Mouse (Mus musculus) midbrain, embryonic 13.5 days (tissue): ENCODE results near the gene AI661453. TPM values are rescaled to one million over a fixed set of nuclear protein-coding genes. Genes with fewer than 3 reads are reported as not detected.

ENCODE experiments used
- ATAC-seq: fragments of 200-750 bp; cut with Nextera tagmentation; 2 replicates; pipeline ENCODE4 v1.8.0; 2017; ENCODE audit warnings: mild to moderate bottlenecking, moderate TSS enrichment, moderate library complexity
- H3K27ac ChIP-seq: fragments of 300-500 bp; sonication (generic); 2 replicates; pipeline ENCODE4 v1.5.1; 2015; ENCODE audit warnings: inconsistent platforms, mild to moderate bottlenecking, moderate library complexity
- H3K27me3 ChIP-seq: fragments of 300-500 bp; sonication (generic); 2 replicates; pipeline ENCODE4 v1.6.1; 2015; ENCODE audit warnings: mild to moderate bottlenecking, inconsistent platforms
- H3K36me3 ChIP-seq: fragments of 300-500 bp; sonication (generic); 2 replicates; pipeline ENCODE4 v1.6.1; 2015; ENCODE audit warnings: mild to moderate bottlenecking, inconsistent platforms
- H3K4me1 ChIP-seq: fragments of 300-500 bp; sonication (generic); replicated peaks from 2 replicates; pipeline ENCODE4 v1.6.1; 2015; ENCODE audit warnings: inconsistent platforms
- H3K4me2 ChIP-seq: fragments of 300-500 bp; sonication (generic); replicated peaks from 2 replicates; pipeline ENCODE4 v1.6.1; 2015; ENCODE audit warnings: moderate library complexity, mild to moderate bottlenecking, inconsistent platforms
- H3K4me3 ChIP-seq: fragments of 300-500 bp; sonication (generic); replicated peaks from 2 replicates; pipeline ENCODE4 v1.5.1; 2015; ENCODE audit warnings: mild to moderate bottlenecking, inconsistent platforms
- H3K9ac ChIP-seq: fragments of 300-500 bp; sonication (generic); replicated peaks from 2 replicates; pipeline ENCODE4 v1.6.1; 2015; ENCODE audit warnings: mild to moderate bottlenecking, inconsistent platforms
- H3K9me3 ChIP-seq: fragments of 300-500 bp; sonication (generic); 2 replicates; pipeline ENCODE4 v1.6.1; 2016; ENCODE audit warnings: mild to moderate bottlenecking, inconsistent platforms
- WGBS: fragments of 180-500 bp; shearing (Covaris S2); methylation state at CpG from one replicate; pipeline ENCODE4 v1.1.7; 2015; 5-methylcytosine and 5-hydroxymethylcytosine counted together
- polyA plus RNA-seq: library from polyadenylated mRNA; unstranded; fragments of >200 nt; fragmentation: Nextera tagmentation; extraction: Ambion mirVana; gene quantifications from 2 replicates; pipeline ENCODE4 v1.2.1, GENCODE M21; 2015

The AI661453 gene
- polyA plus RNA-seq, 1 experiment from 2014 or later, result 0.26 TPM

GRCm38 (mm10) chr17:47458936-47459335 lies 22.5 kb downstream of the AI661453 start:
- 95% methylated on average over 2 of the region's 2 CpGs for WGBS
- peaks cover 3% of the 10 kb centered on the region; the same call in 1 of the 2 replicates for H3K27me3 ChIP-seq
- no peaks in the 10 kb centered on the region for H3K36me3 ChIP-seq
- ATAC-seq, result no peak
- no peak overlapping the region for H3K4me3 ChIP-seq
- H3K27ac ChIP-seq, result no peak overlapping the region
- H3K9ac ChIP-seq, result no peak overlapping the region
- no peaks in the 10 kb centered on the region for H3K4me1 ChIP-seq
- no peak overlapping the region for H3K4me2 ChIP-seq
- no peaks in the 10 kb centered on the region for H3K9me3 ChIP-seq

GRCm38 (mm10) chr17:47459341-47459919 lies 23.0 kb downstream of the AI661453 start:
- no peak for ATAC-seq
- H3K4me1 ChIP-seq, result no peaks in the 10 kb centered on the region
- no peak overlapping the region for H3K4me3 ChIP-seq
- H3K9ac ChIP-seq, result no peak overlapping the region
- peaks cover 6% of the 10 kb centered on the region; the same call in 1 of the 2 replicates for H3K27me3 ChIP-seq
- H3K36me3 ChIP-seq, result no peaks in the 10 kb centered on the region
- no peaks in the 10 kb centered on the region for H3K9me3 ChIP-seq
- WGBS, result 90% methylated on average over 3 of the region's 3 CpGs
- H3K4me2 ChIP-seq, result no peak overlapping the region
- no peak overlapping the region for H3K27ac ChIP-seq

- H3K9me3 ChIP-seq, result no peaks in the 10 kb centered on the region
- no peaks in the 10 kb centered on the region for H3K36me3 ChIP-seq
- no peaks in the 10 kb centered on the region for H3K4me1 ChIP-seq
- H3K27me3 ChIP-seq, result peaks cover 22% of the 10 kb centered on the region
- no peak overlapping the region for H3K4me3 ChIP-seq
- no peak overlapping the region for H3K9ac ChIP-seq
- H3K4me2 ChIP-seq, result no peak overlapping the region
- no peak for ATAC-seq
- WGBS, result 75% methylated on average over 3 of the region's 3 CpGs
- H3K27ac ChIP-seq, result no peak overlapping the region
Observed at GRCm38 (mm10) chr17:47461688-47462087, 25.3 kb downstream of the AI661453 start.

GRCm38 (mm10) chr17:47462209-47462608 lies 25.8 kb downstream of the AI661453 start:
- Histone ChIP-seq H3K36me3 (no peaks in the 10 kb centered on the region), H3K9me3 (no peaks in the 10 kb centered on the region), H3K4me3 (no peak overlapping the region), H3K9ac (no peak overlapping the region), H3K27ac (no peak overlapping the region), H3K4me2 (no peak overlapping the region), H3K4me1 (no peaks in the 10 kb centered on the region), H3K27me3 (peaks cover 27% of the 10 kb centered on the region)
- no peak for ATAC-seq
- WGBS, result 80% methylated on average over 7 of the region's 7 CpGs

- no peaks in the 10 kb centered on the region for H3K9me3 ChIP-seq
- WGBS, result 54% methylated on average over 9 of the region's 9 CpGs
- H3K4me3 ChIP-seq, result no peak overlapping the region
- no peak overlapping the region for H3K4me2 ChIP-seq
- H3K9ac ChIP-seq, result no peak overlapping the region
- no peak overlapping the region for H3K27ac ChIP-seq
- ATAC-seq, result no peak
- H3K4me1 ChIP-seq, result no peaks in the 10 kb centered on the region
- no peaks in the 10 kb centered on the region for H3K36me3 ChIP-seq
- H3K27me3 ChIP-seq, result peaks cover 34% of the 10 kb centered on the region
Observed at GRCm38 (mm10) chr17:47462728-47463388, 26.4 kb downstream of the AI661453 start.

- Histone ChIP-seq H3K9ac (no peak overlapping the region), H3K36me3 (no peaks in the 10 kb centered on the region), H3K4me3 (no peak overlapping the region), H3K9me3 (no peaks in the 10 kb centered on the region), H3K27ac (no peak overlapping the region), H3K4me1 (peaks cover 4% of the 10 kb centered on the region; the same call in 1 of the 2 replicates), H3K4me2 (no peak overlapping the region), H3K27me3 (peaks cover 49% of the 10 kb centered on the region)
- 41% methylated on average over 12 of the region's 12 CpGs for WGBS
- no peak for ATAC-seq
Observed at GRCm38 (mm10) chr17:47464248-47464965, 28.0 kb downstream of the AI661453 start.

GRCm38 (mm10) chr17:47465016-47465415 lies 28.6 kb downstream of the AI661453 start:
- Histone ChIP-seq H3K4me3 (no peak overlapping the region), H3K4me2 (no peak overlapping the region), H3K27ac (no peak overlapping the region), H3K4me1 (peaks cover 4% of the 10 kb centered on the region; the same call in 1 of the 2 replicates), H3K9me3 (no peaks in the 10 kb centered on the region), H3K27me3 (peaks cover 54% of the 10 kb centered on the region), H3K9ac (no peak overlapping the region), H3K36me3 (no peaks in the 10 kb centered on the region)
- 77% methylated on average over 11 of the region's 11 CpGs for WGBS
- no peak for ATAC-seq

GRCm38 (mm10) chr17:47466284-47466683 lies 29.9 kb downstream of the AI661453 start:
- no peak overlapping the region for H3K4me2 ChIP-seq
- no peak overlapping the region for H3K9ac ChIP-seq
- no peaks in the 10 kb centered on the region for H3K36me3 ChIP-seq
- H3K4me1 ChIP-seq, result peaks cover 7% of the 10 kb centered on the region; the same call in 1 of the 2 replicates
- no peaks in the 10 kb centered on the region for H3K9me3 ChIP-seq
- 39% methylated on average over 9 of the region's 9 CpGs for WGBS
- no peak overlapping the region for H3K4me3 ChIP-seq
- H3K27me3 ChIP-seq, result peaks cover 54% of the 10 kb centered on the region
- no peak for ATAC-seq
- no peak overlapping the region for H3K27ac ChIP-seq

- peaks cover 54% of the 10 kb centered on the region for H3K27me3 ChIP-seq
- ATAC-seq, result no peak
- no peaks in the 10 kb centered on the region for H3K36me3 ChIP-seq
- H3K9me3 ChIP-seq, result no peaks in the 10 kb centered on the region
- H3K4me3 ChIP-seq, result no peak overlapping the region
- no peak overlapping the region for H3K27ac ChIP-seq
- WGBS, result 61% methylated on average over 11 of the region's 11 CpGs
- peaks cover 7% of the 10 kb centered on the region; the same call in 1 of the 2 replicates for H3K4me1 ChIP-seq
- H3K9ac ChIP-seq, result no peak overlapping the region
- 0 out of 2 replicates have a peak overlapping the region, but pooled peaks have one; percentile 33 for H3K4me2 ChIP-seq
Observed at GRCm38 (mm10) chr17:47467659-47468058, 31.2 kb downstream of the AI661453 start.

- H3K27me3 ChIP-seq, result peaks cover 54% of the 10 kb centered on the region
- H3K9me3 ChIP-seq, result no peaks in the 10 kb centered on the region
- 16% methylated on average over 14 of the region's 14 CpGs for WGBS
- no peak overlapping the region for H3K27ac ChIP-seq
- H3K36me3 ChIP-seq, result no peaks in the 10 kb centered on the region
- peak overlapping the region; percentile 33 for H3K4me2 ChIP-seq
- H3K4me1 ChIP-seq, result peaks cover 7% of the 10 kb centered on the region; the same call in 1 of the 2 replicates
- H3K4me3 ChIP-seq, result no peak overlapping the region; the same call in 1 of the 2 replicates
- H3K9ac ChIP-seq, result no peak overlapping the region
- ATAC-seq, result no peak
Observed at GRCm38 (mm10) chr17:47468063-47468462, 31.6 kb downstream of the AI661453 start.

GRCm38 (mm10) chr17:47468466-47468865 lies 32.1 kb downstream of the AI661453 start:
- Histone ChIP-seq H3K27me3 (peaks cover 54% of the 10 kb centered on the region), H3K9ac (no peak overlapping the region), H3K36me3 (no peaks in the 10 kb centered on the region), H3K27ac (no peak overlapping the region), H3K4me2 (peak overlapping the region; percentile 33), H3K9me3 (no peaks in the 10 kb centered on the region), H3K4me3 (no peak overlapping the region; the same call in 1 of the 2 replicates), H3K4me1 (peaks cover 7% of the 10 kb centered on the region; the same call in 1 of the 2 replicates)
- 8% methylated on average over 34 of the region's 34 CpGs for WGBS
- ATAC-seq, result no peak

- Histone ChIP-seq H3K4me2 (no peak overlapping the region), H3K27me3 (peaks cover 48% of the 10 kb centered on the region), H3K4me1 (peaks cover 7% of the 10 kb centered on the region; the same call in 1 of the 2 replicates), H3K4me3 (no peak overlapping the region), H3K27ac (no peak overlapping the region), H3K9ac (no peak overlapping the region), H3K9me3 (no peaks in the 10 kb centered on the region), H3K36me3 (no peaks in the 10 kb centered on the region)
- ATAC-seq, result no peak
- WGBS, result 88% methylated on average over 4 of the region's 4 CpGs
Observed at GRCm38 (mm10) chr17:47469642-47470041, 33.2 kb downstream of the AI661453 start.
